Mouse (Mus musculus): ENCODE data around the gene Cutc. TPM values are rescaled to one million over a fixed set of nuclear protein-coding genes. Genes with fewer than 3 reads are reported as not detected.

The Cutc gene
- 16.6 TPM for polyA plus RNA-seq (2014; fragmentation: Illumina TruSeq; extraction: RNeasy Lipid Tissue Mini Kit (QIAGEN cat#74804); ENCODE audit: low read depth, low replicate concordance)

GRCm38 (mm10) chr19:43752489-43753225, at the start of gene Cutc, which contains the start of gene Cox15:
TSS of gene Cutc (plus strand) at chr19:43752996.
TSS of gene Cox15 (minus strand) at chr19:43753000.

GRCm38 (mm10) chr19:43781980-43782379, 29.2 kb downstream of the Cutc start, which contains the start of gene Abcc2:
TSS of gene Abcc2 (plus strand) at chr19:43782192.

Other genes starting within 250 kb of the Cutc start
- 13.5 TPM for gene Got1, start 228.4 kb upstream of the Cutc start, polyA plus RNA-seq (2014; fragmentation: Illumina TruSeq; extraction: RNeasy Lipid Tissue Mini Kit (QIAGEN cat#74804); ENCODE audit: low read depth, low replicate concordance)
- gene Nkx2-3, start 140.7 kb upstream of the Cutc start, polyA plus RNA-seq (2014; fragmentation: Illumina TruSeq; extraction: RNeasy Lipid Tissue Mini Kit (QIAGEN cat#74804); ENCODE audit: low read depth, low replicate concordance), result not detected
- 58.8 TPM for gene Slc25a28, start 78.1 kb upstream of the Cutc start, polyA plus RNA-seq (2014; fragmentation: Illumina TruSeq; extraction: RNeasy Lipid Tissue Mini Kit (QIAGEN cat#74804); ENCODE audit: low read depth, low replicate concordance)
- 9.8 TPM for gene Entpd7, start 63.3 kb upstream of the Cutc start, polyA plus RNA-seq (2014; fragmentation: Illumina TruSeq; extraction: RNeasy Lipid Tissue Mini Kit (QIAGEN cat#74804); ENCODE audit: low read depth, low replicate concordance)
- gene Cox15, start within 50 bp of the Cutc start, polyA plus RNA-seq (2014; fragmentation: Illumina TruSeq; extraction: RNeasy Lipid Tissue Mini Kit (QIAGEN cat#74804); ENCODE audit: low read depth, low replicate concordance), result 36.5 TPM
- gene Abcc2, start 29.2 kb downstream of the Cutc start, polyA plus RNA-seq (2014; fragmentation: Illumina TruSeq; extraction: RNeasy Lipid Tissue Mini Kit (QIAGEN cat#74804); ENCODE audit: low read depth, low replicate concordance), result 0.26 TPM
- 24.3 TPM for gene Dnmbp, start 187.2 kb downstream of the Cutc start, polyA plus RNA-seq (2014; fragmentation: Illumina TruSeq; extraction: RNeasy Lipid Tissue Mini Kit (QIAGEN cat#74804); ENCODE audit: low read depth, low replicate concordance)
- gene Cpn1, start 233.6 kb downstream of the Cutc start, polyA plus RNA-seq (2014; fragmentation: Illumina TruSeq; extraction: RNeasy Lipid Tissue Mini Kit (QIAGEN cat#74804); ENCODE audit: low read depth, low replicate concordance), result 18.4 TPM